Mouse (Mus musculus) myocyte (in vitro differentiated cells): ENCODE results near the gene Tchp.

Source experiments
- CEBPB ChIP-seq: IDR thresholded peaks from 2 replicates; pipeline ENCODE4 v1.6.1; 2011; ENCODE audit warnings: mild to moderate bottlenecking, moderate library complexity; ENCODE audit not compliant: poor library complexity, insufficient read depth, severe bottlenecking
- E2F4 ChIP-seq: IDR thresholded peaks from one replicate; pipeline ENCODE4 v1.6.1; 2011; ENCODE audit warnings: mild to moderate bottlenecking, control low read depth, moderate library complexity; ENCODE audit not compliant: insufficient read depth
- MAX ChIP-seq: IDR thresholded peaks from one replicate; pipeline ENCODE4 v1.6.1; 2011; ENCODE audit warnings: low read depth, mild to moderate bottlenecking, control low read depth
- MYOD1 ChIP-seq, 3 experiments: IDR thresholded peaks; one replicate each; pipeline ENCODE4 v1.6.1; 2011; ENCODE audit warnings: control low read depth in 2 of 3, low read depth in 2 of 3, mild to moderate bottlenecking in 2 of 3, moderate library complexity in 1 of 3; ENCODE audit not compliant: insufficient read length in 2 of 3, control insufficient read depth in 1 of 3
- MYOG ChIP-seq, 3 experiments: IDR thresholded peaks; one replicate each; pipeline ENCODE4 v1.6.1; 2011; ENCODE audit warnings: control low read depth in 2 of 3, low read depth in 2 of 3, mild to moderate bottlenecking in 2 of 3; ENCODE audit not compliant: insufficient read length in 2 of 3, control insufficient read depth in 1 of 3, insufficient read depth in 1 of 3
- POLR2A ChIP-seq: IDR thresholded peaks from one replicate; pipeline ENCODE4 v1.6.1; 2011; ENCODE audit warnings: low read depth, mild to moderate bottlenecking, control low read depth, moderate library complexity; ENCODE audit not compliant: insufficient read length
- POLR2AphosphoS2 ChIP-seq: IDR thresholded peaks from one replicate; pipeline ENCODE4 v1.6.1; 2011; ENCODE audit warnings: low read depth, control low read depth; ENCODE audit not compliant: insufficient read length
- TCF12 ChIP-seq: IDR thresholded peaks from one replicate; pipeline ENCODE4 v1.6.1; 2011; ENCODE audit warnings: mild to moderate bottlenecking, control low read depth; ENCODE audit not compliant: poor library complexity, insufficient read depth, severe bottlenecking
- TCF3 ChIP-seq: IDR thresholded peaks from one replicate; pipeline ENCODE4 v1.6.1; 2011; ENCODE audit warnings: low read depth, control low read depth; ENCODE audit not compliant: insufficient read length
- USF1 ChIP-seq: IDR thresholded peaks from one replicate; pipeline ENCODE4 v1.6.1; 2011; ENCODE audit warnings: low read depth, mild to moderate bottlenecking, control low read depth, moderate library complexity

- TF ChIP-seq POLR2A (no peak), MYOG (IDR thresholded peaks at IDR 0.05; ENCODE audit: control insufficient read depth in 1 of 3, insufficient read depth in 1 of 3, insufficient read length in 2 of 3, low read depth in 2 of 3) (no peak), USF1 (no peak), E2F4 (no peak), MYOD1 (IDR thresholded peaks at IDR 0.05; ENCODE audit: control insufficient read depth in 1 of 3, insufficient read length in 2 of 3, low read depth in 2 of 3) (no peak), TCF12 (no peak), CEBPB (no peak), MAX (no peak), TCF3 (no peak), POLR2AphosphoS2 (no peak)
Observed at GRCm38 (mm10) chr5:114769786-114770185, 62.2 kb downstream of the Tchp start.
